Mouse (Mus musculus) spleen, adult 2 months (tissue): ENCODE measurements around the gene Capn1.

ENCODE experiments used
- CTCF ChIP-seq: fragments of 200-500 bp; IDR thresholded peaks from 2 replicates; pipeline ENCODE4 v1.5.1; 2011; ENCODE audit warnings: mild to moderate bottlenecking, inconsistent platforms; ENCODE audit not compliant: insufficient read depth, insufficient read length, insufficient replicate concordance; ENCODE audit errors: extremely low read depth
- POLR2A ChIP-seq: fragments of 200-500 bp; IDR thresholded peaks from 2 replicates; pipeline ENCODE4 v1.6.1; 2011; ENCODE audit warnings: low read depth, low read length, inconsistent platforms

DNA sequence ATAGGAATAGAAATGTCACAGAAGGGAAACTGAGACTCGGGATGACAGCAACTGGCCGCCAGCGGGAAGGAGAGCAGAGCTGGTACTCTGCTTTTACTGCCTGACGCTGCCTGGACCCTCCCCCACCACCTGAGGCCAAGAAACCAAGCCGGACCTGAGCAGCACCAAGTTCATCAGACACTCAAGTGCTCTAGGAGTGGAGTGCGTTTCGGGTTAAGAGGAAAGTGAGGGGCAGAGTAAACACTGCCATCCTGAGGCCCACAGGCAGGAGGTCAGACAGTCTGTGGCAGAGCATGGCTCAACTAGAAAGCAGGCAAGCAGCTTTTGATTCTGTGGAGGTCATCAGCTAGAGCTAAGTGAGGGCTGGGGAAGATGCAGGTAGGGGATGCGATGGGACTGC is 7.4 kb upstream of the Capn1 start:
- TF ChIP-seq POLR2A = no peak
- no peak for TF ChIP-seq CTCF
